Mouse (Mus musculus) stomach, postnatal 0 days (tissue): ENCODE measurements at regions not wholly inside any gene's neighbourhood (a gene's known extent, or its start where the extent isn't known, plus 50 kb on each side); places are given as distances from the start of the nearest gene placed in this dataset.

Experiments
- CTCF ChIP-seq: IDR thresholded peaks from 2 replicates; pipeline ENCODE4 v1.5.1; 2016; ENCODE audit warnings: antibody characterized with exemption, low read depth, mild to moderate bottlenecking, moderate library complexity
- EP300 ChIP-seq: optimal IDR thresholded peaks from 2 replicates; pipeline ENCODE3; 2016; ENCODE audit warnings: antibody characterized with exemption

GRCm38 (mm10) chr12:97993937-97994336 is 265.3 kb downstream of the Galc start:
- TF ChIP-seq CTCF (no peak), EP300 (no peak)
